11 mouse cellular contexts compared by ENCODE assay signal in the genomic region with DNA sequence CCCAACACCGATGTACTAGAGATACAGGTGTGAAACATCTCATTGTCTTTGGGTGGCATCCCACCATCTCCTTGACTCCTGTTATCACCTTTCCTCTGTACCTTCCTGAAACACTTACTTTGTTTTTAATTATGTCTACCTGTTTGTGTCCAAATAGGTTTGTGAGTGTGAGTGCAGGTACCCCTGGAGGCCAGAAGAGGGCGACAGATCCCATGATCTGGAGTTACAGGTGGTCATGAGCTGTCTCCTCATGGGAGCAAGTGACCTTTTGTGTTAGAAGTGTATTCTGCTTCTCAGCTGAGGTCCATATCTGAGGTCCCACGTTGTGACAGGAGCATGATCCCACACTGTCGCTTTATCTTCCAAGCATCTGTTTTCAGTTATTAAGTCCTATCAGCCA. TPM values are rescaled to one million over a fixed set of nuclear protein-coding genes. Genes with fewer than 3 reads are reported as not detected.
A peak's percentile ranks its signal among the peaks of the same experiment; 100 is the strongest.
DNase-seq lines count a peak whose midpoint lies in the region; ATAC-seq and TF ChIP-seq lines count a peak whose summit lies in the region.
"Had no signal": no experiment of that assay in that cellular context is flagged by ENCODE, and none has a peak within 500 bp of the region (broad histone marks: within the 10 kb centered on the region; RNA-seq: fewer than 3 reads in every experiment).

No protein-coding gene starts in this region.

- H3K9me3 ChIP-seq in forebrain, postnatal 0 days (ENCODE audit: low read length), result no peaks in the 10 kb centered on the region
- no peaks in the 10 kb centered on the region for H3K9me3 ChIP-seq in forebrain, embryonic 14.5 days (replicated peaks; ENCODE audit: control insufficient read depth, low read length)
- H3K9me3 ChIP-seq in midbrain, embryonic 10.5 days (replicated peaks), result no peaks in the 10 kb centered on the region
- no peaks in the 10 kb centered on the region for H3K9me3 ChIP-seq in midbrain, embryonic 13.5 days

- no peaks in the 10 kb centered on the region for H3K27me3 ChIP-seq in forebrain, postnatal 0 days (ENCODE audit: insufficient read depth, low read length)
- no peaks in the 10 kb centered on the region for H3K27me3 ChIP-seq in forebrain, embryonic 14.5 days (replicated peaks; ENCODE audit: control insufficient read depth, insufficient read depth, low read length)
- no peaks in the 10 kb centered on the region for H3K27me3 ChIP-seq in midbrain, embryonic 10.5 days (ENCODE audit: low read depth, poor library complexity, severe bottlenecking)
- H3K27me3 ChIP-seq in midbrain, embryonic 13.5 days, result no peaks in the 10 kb centered on the region
- H3K27me3 ChIP-seq: limb, embryonic 12.5 days had no signal

- intact Hi-C loops in left cerebral cortex, postnatal 14 days (cut with DNase I), result no loop called here

- TF ChIP-seq CTCF in forebrain, postnatal 0 days (IDR thresholded peaks at IDR 0.05; ENCODE audit: low read depth), result peak; percentile 61

- WGBS in forebrain, postnatal 0 days, result 61% methylated on average over 4 of the region's 4 CpGs
- 64% methylated on average over 4 of the region's 4 CpGs for WGBS in forebrain, embryonic 14.5 days
- WGBS in midbrain, embryonic 10.5 days, result 64% methylated on average over 4 of the region's 4 CpGs
- 65% methylated on average over 4 of the region's 4 CpGs for WGBS in midbrain, embryonic 13.5 days

- H3K27ac ChIP-seq in forebrain, postnatal 0 days (ENCODE audit: low read depth, low read length), result no peak overlapping the region
- no peak overlapping the region for H3K27ac ChIP-seq in forebrain, embryonic 14.5 days (ENCODE audit: low read depth, low read length)
- H3K27ac ChIP-seq in midbrain, embryonic 10.5 days (replicated peaks), result no peak overlapping the region
- no peak overlapping the region for H3K27ac ChIP-seq in midbrain, embryonic 13.5 days
- H3K27ac ChIP-seq: limb, embryonic 12.5 days had no signal

- H3K9ac ChIP-seq in forebrain, postnatal 0 days, result no peak overlapping the region
- no peak overlapping the region for H3K9ac ChIP-seq in forebrain, embryonic 14.5 days (ENCODE audit: low read length)
- H3K9ac ChIP-seq in midbrain, embryonic 13.5 days (replicated peaks), result no peak overlapping the region
- H3K9ac ChIP-seq: limb, embryonic 12.5 days had no signal

- no peak for ATAC-seq in forebrain, postnatal 0 days
- ATAC-seq in forebrain, embryonic 14.5 days, result no peak
- no peak for ATAC-seq in midbrain, embryonic 13.5 days

- DNase-seq in forebrain, postnatal 0 days, result no peak
- DNase-seq in forebrain, embryonic 14.5 days (ENCODE audit: low spot score), result no peak
- peak; percentile 15 for DNase-seq in midbrain, embryonic 10.5 days (ENCODE audit: low spot score)
- peak; percentile 5 for DNase-seq in c-Kit-positive CD71-negative TER-119-negative erythroid progenitor cells, embryonic 14.5 days (ENCODE audit: low read depth)
- DNase-seq in naive thymus-derived CD4-positive, alpha-beta T cell, adult 2 months (ENCODE audit: low read depth), result peak; percentile 1
- DNase-seq in left cerebral cortex, postnatal 14 days (ENCODE audit: low spot score in 2 of 2), result no peak
- DNase-seq in layer of hippocampus, adult 18-20 months (ENCODE audit: low spot score in 2 of 2), result no peak
- DNase-seq: heart, postnatal 10 days had no signal

- H3K36me3 ChIP-seq in forebrain, postnatal 0 days (ENCODE audit: insufficient read depth), result no peaks in the 10 kb centered on the region
- H3K36me3 ChIP-seq in forebrain, embryonic 14.5 days (ENCODE audit: control insufficient read depth, insufficient read depth, low read length), result no peaks in the 10 kb centered on the region
- no peaks in the 10 kb centered on the region for H3K36me3 ChIP-seq in midbrain, embryonic 10.5 days
- H3K36me3 ChIP-seq in midbrain, embryonic 13.5 days, result no peaks in the 10 kb centered on the region
- H3K36me3 ChIP-seq: G1E; limb, embryonic 12.5 days had no signal

- H3K4me2 ChIP-seq in forebrain, postnatal 0 days (ENCODE audit: low read depth), result no peak overlapping the region
- H3K4me2 ChIP-seq in forebrain, embryonic 14.5 days (ENCODE audit: low read length), result no peak overlapping the region
- no peak overlapping the region for H3K4me2 ChIP-seq in midbrain, embryonic 13.5 days (replicated peaks)
- H3K4me2 ChIP-seq: limb, embryonic 12.5 days had no signal

- no peak overlapping the region for H3K4me3 ChIP-seq in forebrain, postnatal 0 days (ENCODE audit: low read depth, low read length)
- no peak overlapping the region for H3K4me3 ChIP-seq in forebrain, embryonic 14.5 days (ENCODE audit: low read depth, low read length)
- no peak overlapping the region for H3K4me3 ChIP-seq in midbrain, embryonic 10.5 days
- H3K4me3 ChIP-seq in midbrain, embryonic 13.5 days (replicated peaks), result no peak overlapping the region
- H3K4me3 ChIP-seq: limb, embryonic 12.5 days had no signal

- no peaks in the 10 kb centered on the region for H3K4me1 ChIP-seq in forebrain, postnatal 0 days (ENCODE audit: insufficient read depth)
- H3K4me1 ChIP-seq in forebrain, embryonic 14.5 days (ENCODE audit: control insufficient read depth, insufficient read depth, low read length), result no peaks in the 10 kb centered on the region
- H3K4me1 ChIP-seq in midbrain, embryonic 10.5 days, result peaks cover 4% of the 10 kb centered on the region; the same call in 1 of the 2 replicates
- no peaks in the 10 kb centered on the region for H3K4me1 ChIP-seq in midbrain, embryonic 13.5 days (replicated peaks)
- H3K4me1 ChIP-seq: limb, embryonic 12.5 days had no signal

RNA-seq across cellular contexts. Expression of a gene that starts 22.6 kb away (rescaled TPM):
- 21.2 and 24.5 TPM in 2 replicates for total RNA-seq in forebrain, postnatal 0 days (2014; rRNA removed)
- 5.1 and 7.8 TPM in 2 replicates for polyA plus RNA-seq in forebrain, postnatal 0 days (2015; fragmentation: Nextera tagmentation; extraction: Ambion mirVana)
- polyA plus RNA-seq in forebrain, embryonic 14.5 days (2014; fragmentation: Nextera tagmentation; extraction: Ambion mirVana), result 9.5 and 11.1 TPM in 2 replicates
- polyA plus RNA-seq in midbrain, embryonic 10.5 days (2016; fragmentation: Nextera tagmentation; extraction: Ambion mirVana), result 1.5 and 1.9 TPM in 2 replicates
- 6.7 and 6.9 TPM in 2 replicates for polyA plus RNA-seq in midbrain, embryonic 13.5 days (2015; fragmentation: Nextera tagmentation; extraction: Ambion mirVana)
- total RNA-seq in left cerebral cortex, postnatal 14 days (2021), result 10 to 100 TPM; 17.8 to 18.5 TPM
- 10 to 100 TPM; 11.0 to 12.1 TPM for total RNA-seq in layer of hippocampus, adult 18-20 months (2021)
- total RNA-seq: heart, postnatal 10 days had no signal
- polyA plus RNA-seq: G1E had no signal

Comparison
In these comparisons a context has a peak if more than half of its experiments do, and no peak if none do; other contexts are left out.
1. DNase-seq: peak in midbrain, embryonic 10.5 days (single experiment), c-Kit-positive CD71-negative TER-119-negative erythroid progenitor cells, embryonic 14.5 days (single experiment) and naive thymus-derived CD4-positive, alpha-beta T cell, adult 2 months (single experiment); none in forebrain, postnatal 0 days (single experiment), forebrain, embryonic 14.5 days (single experiment), left cerebral cortex, postnatal 14 days (0 of 2) and layer of hippocampus, adult 18-20 months (0 of 2).